In genomic region chr2:118116180-118116579, GRCm38 (mm10) we compare ENCODE assay signal across 14 mouse cellular contexts. TPM values are rescaled to one million over a fixed set of nuclear protein-coding genes. Genes with fewer than 3 reads are reported as not detected.
DNase-seq lines count a peak whose midpoint lies in the region; ATAC-seq and TF ChIP-seq lines count a peak whose summit lies in the region.
"Had no signal": no experiment of that assay in that cellular context is flagged by ENCODE, and none has a peak within 500 bp of the region (broad histone marks: within the 10 kb centered on the region; RNA-seq: fewer than 3 reads in every experiment).

No protein-coding gene starts in this region.

- no peak for DNase-seq in gastrocnemius, adult 2 months
- no peak for DNase-seq in gastrocnemius, postnatal 10 days
- no peak for DNase-seq in Patski (ENCODE audit: low read depth, low spot score)
- DNase-seq in heart, postnatal 14 days = no peak
- DNase-seq: cerebellum, adult 18-20 months; forebrain, postnatal 0 days; thymus, postnatal 4 days had no signal

- peak overlapping the region; percentile 74 for H3K4me2 ChIP-seq in myocyte (ENCODE audit: low read depth)
- H3K4me2 ChIP-seq: liver, embryonic 11.5 days had no signal

- POLR2A ChIA-PET in Patski (lab: Charles Lee) = interaction anchor here (0.8 to 1.1 kb wide), 2 partner anchors 65 to 654 kb away, joined by 3 to 4 read pairs; no protein-coding TSS in a partner anchor

- H3K4me3 ChIP-seq in gastrocnemius, adult 2 months = peak overlapping the region; percentile 78; the same call in 1 of the 2 replicates
- H3K4me3 ChIP-seq in megakaryocyte, embryonic 14.5 days (replicated peaks) = peak overlapping the region; percentile 95
- H3K4me3 ChIP-seq in myocyte = no peak overlapping the region
- H3K4me3 ChIP-seq: layer of hippocampus, adult 2 months had no signal

- CTCF ChIA-PET in Patski (lab: Charles Lee) = interaction anchor here (1.1 kb wide), 1 partner anchor 66 kb away, joined by 3 read pairs; no protein-coding TSS in a partner anchor

- in situ Hi-C loops in Patski (cut with MboI; ENCODE audit: low pct_unique_long_range_greater_than_20kb) = loop anchor here (5.0 kb wide), 1 partner anchor 81 kb away; no protein-coding TSS in a partner anchor

- H3ac ChIP-seq in myocyte (ENCODE audit: control insufficient read depth, insufficient read length) = no peak overlapping the region

- peaks cover 39% of the 10 kb centered on the region for H3K79me2 ChIP-seq in myocyte (ENCODE audit: control insufficient read depth, insufficient read depth)

- H3K9me3 ChIP-seq in megakaryocyte, embryonic 14.5 days = no peaks in the 10 kb centered on the region

- no peak for TF ChIP-seq POLR2A in myocyte (IDR thresholded peaks at IDR 0.05; ENCODE audit: insufficient read length, low read depth)

- H3K36me3 ChIP-seq in megakaryocyte, embryonic 14.5 days (replicated peaks; ENCODE audit: low read length) = peaks cover 94% of the 10 kb centered on the region
- H3K36me3 ChIP-seq in myocyte (ENCODE audit: control insufficient read depth, insufficient read depth) = peaks cover 57% of the 10 kb centered on the region

- no peaks in the 10 kb centered on the region for H3K27me3 ChIP-seq in megakaryocyte, embryonic 14.5 days (replicated peaks)
- H3K27me3 ChIP-seq in Patski (no peaks in the 10 kb centered on the region), myocyte (ENCODE audit: control insufficient read depth, insufficient read depth, insufficient read length) (no peaks in the 10 kb centered on the region)

- peaks cover 71% of the 10 kb centered on the region for H3K4me1 ChIP-seq in megakaryocyte, embryonic 14.5 days

- no peak for TF ChIP-seq CTCF in gastrocnemius, adult 2 months (IDR thresholded peaks at IDR 0.05)
- TF ChIP-seq CTCF in Patski (IDR thresholded peaks at IDR 0.05) = no peak

- intact Hi-C loops in gastrocnemius, adult 2 months (cut with DNase I) = no loop called here
- intact Hi-C loops in heart, postnatal 14 days (cut with DNase I) = no loop called here

- no peak overlapping the region for H3K27ac ChIP-seq in gastrocnemius, adult 2 months
- H3K27ac ChIP-seq: layer of hippocampus, adult 2 months; macrophage had no signal

- ATAC-seq in megakaryocyte, adult 5-6 weeks (ENCODE audit: poor library complexity, severe bottlenecking) = no peak
- ATAC-seq in Patski = peak; percentile 3
- ATAC-seq: forebrain, postnatal 0 days had no signal

TF ChIP-seq in myocyte, 11 proteins besides CTCF, POLR2A, EP300 and RAD21:
- TF ChIP-seq TCF12 (IDR thresholded peaks at IDR 0.05; ENCODE audit: insufficient read depth, poor library complexity, severe bottlenecking) (no peak), MYOG (IDR thresholded peaks at IDR 0.05; ENCODE audit: control insufficient read depth in 1 of 3, insufficient read depth in 1 of 3, insufficient read length in 2 of 3, low read depth in 2 of 3) (no peak), TCF3 (IDR thresholded peaks at IDR 0.05; ENCODE audit: insufficient read length, low read depth) (no peak), CEBPB (IDR thresholded peaks at IDR 0.05; ENCODE audit: insufficient read depth, poor library complexity, severe bottlenecking) (no peak)

RNA-seq across cellular contexts. Expression of gene Thbs1, which starts 4.5 kb away (rescaled TPM):
- 10 to 100 TPM in 1 of 2 experiments, 1 to 10 TPM in 1; 6.1 to 19.3 TPM for total RNA-seq in gastrocnemius, adult 2 months (2021)
- total RNA-seq in gastrocnemius, postnatal 10 days (2021) = 10 to 100 TPM; 25.1 to 38.4 TPM
- polyA plus RNA-seq in megakaryocyte, embryonic 14.5 days (2012; ENCODE audit: insufficient read depth, low replicate concordance) = 258 and 405 TPM in 2 replicates
- 27.3 and 28.8 TPM in 2 replicates for total RNA-seq in megakaryocyte, adult 5-6 weeks (2015)
- 32.7 and 37.6 TPM in 2 replicates for total RNA-seq in megakaryocyte, adult 5-6 weeks (2017)
- polyA plus RNA-seq in Patski (2021) (883 TPM), myocyte (2012; fragmentation: generic; extraction: Trizol) (57.5 TPM)
- 10 to 100 TPM; 20.3 to 24.0 TPM for total RNA-seq in heart, postnatal 14 days (2021)
- total RNA-seq: MEL had no signal
